Mouse (Mus musculus) brain, embryonic 14.5 days (tissue): ENCODE results near the gene Rabep1.

ENCODE experiments used
- CTCF ChIP-seq: fragments of 200-500 bp; IDR thresholded peaks from 2 replicates; pipeline ENCODE4 v1.5.1; 2012; ENCODE audit warnings: inconsistent platforms, mild to moderate bottlenecking, moderate library complexity, borderline replicate concordance; ENCODE audit not compliant: insufficient read depth, insufficient read length; ENCODE audit errors: extremely low read depth
- POLR2A ChIP-seq: fragments of 200-500 bp; IDR thresholded peaks from 2 replicates; pipeline ENCODE4 v1.6.1; 2012; ENCODE audit warnings: mild to moderate bottlenecking, inconsistent platforms, borderline replicate concordance; ENCODE audit not compliant: poor library complexity, insufficient read depth, insufficient read length, severe bottlenecking; ENCODE audit errors: extremely low read depth

DNA sequence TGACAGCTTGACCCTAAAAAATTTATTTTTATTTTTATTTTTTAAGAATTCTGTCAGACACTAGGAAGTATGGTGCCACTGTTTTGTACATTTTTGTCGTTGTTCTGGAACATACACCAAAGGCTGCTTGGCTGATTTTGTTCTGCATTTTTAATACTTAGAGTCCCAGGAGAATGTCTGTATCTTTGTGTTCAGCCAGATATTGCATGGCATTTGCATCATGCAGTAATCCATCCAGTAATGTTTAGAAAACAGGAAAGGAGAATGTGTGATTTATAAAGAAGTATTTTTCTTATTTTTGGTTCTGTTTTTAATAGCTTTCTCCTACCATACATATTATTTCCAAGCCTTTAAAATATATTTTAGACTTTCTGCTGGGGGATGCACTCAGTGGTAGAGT, 67.3 kb downstream of the Rabep1 start:
- no peak for TF ChIP-seq CTCF
- TF ChIP-seq POLR2A: no peak
